Mouse (Mus musculus): ENCODE results near the gene Grid1.

Gene Grid1

GRCm38 (mm10) chr14:35502324-35502723 is 682.4 kb downstream of the Grid1 start:
- no peak for DNase-seq

GRCm38 (mm10) chr14:35519402-35519801 is 699.5 kb downstream of the Grid1 start:
- no peak for DNase-seq

- DNase-seq: no peak
Measured at GRCm38 (mm10) chr14:35538835-35539234, 718.9 kb downstream of the Grid1 start.

GRCm38 (mm10) chr14:35541254-35541991 is 721.5 kb downstream of the Grid1 start:
- DNase-seq: no peak

- DNase-seq: no peak
Measured at GRCm38 (mm10) chr14:35541992-35542380, 722.1 kb downstream of the Grid1 start.

DNA sequence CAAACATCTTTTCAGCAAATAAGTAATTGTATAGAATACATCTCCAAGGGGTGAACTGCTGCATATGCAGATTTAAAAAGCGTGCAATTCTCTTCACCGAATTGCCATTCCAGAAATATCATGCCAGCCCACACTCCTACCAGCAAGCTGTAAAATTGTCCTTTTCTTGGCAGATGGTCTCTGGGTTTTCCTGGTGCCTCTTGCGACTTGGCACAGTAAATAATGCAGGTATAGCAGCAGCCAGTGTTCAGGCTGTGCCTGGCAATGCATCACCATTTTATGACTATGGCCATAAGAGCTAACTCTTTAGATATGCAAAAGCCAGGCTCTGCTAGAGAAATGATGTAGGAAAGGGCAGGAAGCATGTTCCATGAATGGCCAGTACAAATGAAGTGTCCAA is 734.4 kb downstream of the Grid1 start:
- DNase-seq: no peak

- DNase-seq: no peak
Measured at GRCm38 (mm10) chr14:35561244-35561893, 741.5 kb downstream of the Grid1 start.

DNA sequence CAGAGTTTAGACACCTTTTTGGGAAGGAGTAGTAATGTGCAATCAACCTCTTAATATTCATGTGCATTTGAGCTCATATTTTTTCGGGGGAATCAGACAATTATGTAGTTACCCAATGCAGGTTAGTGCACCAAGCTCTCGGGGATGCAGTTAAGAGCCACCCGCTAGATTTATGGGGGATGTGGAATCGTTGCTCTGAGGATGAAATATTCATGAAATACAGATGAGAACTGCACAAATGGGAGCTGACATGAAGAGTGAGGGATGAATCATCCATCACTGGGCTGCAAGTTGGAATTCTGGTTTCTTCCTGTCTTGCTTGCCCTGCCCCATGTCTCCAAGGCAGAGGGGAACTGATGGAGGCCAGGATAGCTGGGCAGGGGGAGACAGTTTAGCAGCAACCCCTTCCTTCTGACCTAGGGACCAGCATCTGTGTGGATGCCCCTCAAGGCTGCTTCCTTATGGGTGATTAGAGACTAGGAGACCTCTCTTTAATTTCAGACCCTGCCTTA is 753.1 kb downstream of the Grid1 start:
- DNase-seq: no peak

DNA sequence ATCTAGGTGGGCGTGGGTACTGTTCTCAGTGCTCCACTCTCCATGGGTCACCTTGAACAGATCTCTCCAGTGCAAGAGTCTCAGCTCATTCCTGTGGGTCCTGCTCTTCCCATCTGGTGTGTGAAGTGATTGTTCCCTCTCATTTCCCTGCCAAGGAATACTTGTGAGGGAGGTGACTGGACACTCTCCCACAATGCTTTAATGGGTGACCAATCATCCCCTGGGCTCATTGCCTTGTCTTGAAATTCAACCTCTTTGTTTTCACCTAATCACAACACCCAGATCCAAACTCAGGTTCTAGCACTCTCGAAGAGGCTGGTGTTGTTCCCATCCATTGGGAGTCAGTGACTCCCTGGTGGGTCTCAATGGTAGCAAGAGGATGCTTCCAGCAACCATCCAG is 754.6 kb downstream of the Grid1 start:
- no peak for DNase-seq

GRCm38 (mm10) chr14:35575285-35575684 is 755.4 kb downstream of the Grid1 start:
- no peak for DNase-seq

- no peak for DNase-seq
Measured at GRCm38 (mm10) chr14:35625749-35626148, 805.8 kb downstream of the Grid1 start.

Data from B cell, adult 2 months (primary cell).